In genomic region chr9:25317827-25318505, GRCm38 (mm10) we compare ENCODE assay signal across 8 mouse cellular contexts.
A peak's percentile ranks its signal among the peaks of the same experiment; 100 is the strongest.
DNase-seq lines count a peak whose midpoint lies in the region; ATAC-seq lines count a peak whose summit lies in the region.

No protein-coding gene starts in this region.

- no peaks in the 10 kb centered on the region for H3K9me3 ChIP-seq in heart, embryonic 16.5 days (replicated peaks; ENCODE audit: control insufficient read depth, low read length)
- H3K9me3 ChIP-seq in kidney, embryonic 16.5 days (ENCODE audit: low read length) = no peaks in the 10 kb centered on the region
- no peaks in the 10 kb centered on the region for H3K9me3 ChIP-seq in liver, embryonic 11.5 days (ENCODE audit: control insufficient read depth, low read length)
- no peaks in the 10 kb centered on the region for H3K9me3 ChIP-seq in neural tube, embryonic 13.5 days

- no peaks in the 10 kb centered on the region for H3K36me3 ChIP-seq in heart, embryonic 16.5 days (ENCODE audit: control insufficient read depth, insufficient read depth)
- no peaks in the 10 kb centered on the region for H3K36me3 ChIP-seq in kidney, embryonic 16.5 days (ENCODE audit: insufficient read depth, low read length)
- H3K36me3 ChIP-seq in liver, embryonic 11.5 days (ENCODE audit: control insufficient read depth, insufficient read depth, low read length) = no peaks in the 10 kb centered on the region
- H3K36me3 ChIP-seq in neural tube, embryonic 13.5 days = 0 out of 2 replicates have a peak, but pooled peaks cover 2% of the 10 kb centered on the region

- no peak overlapping the region for H3K27ac ChIP-seq in heart, embryonic 16.5 days (ENCODE audit: low read length)
- no peak overlapping the region for H3K27ac ChIP-seq in kidney, embryonic 16.5 days (ENCODE audit: low read length)
- no peak overlapping the region for H3K27ac ChIP-seq in liver, embryonic 11.5 days (ENCODE audit: low read depth, low read length)
- no peak overlapping the region for H3K27ac ChIP-seq in neural tube, embryonic 13.5 days (replicated peaks)

- peak; percentile 69 for DNase-seq in adrenal gland, adult 2 months
- peak; percentile 23 for DNase-seq in embryo, embryonic 9.5 days (ENCODE audit: extremely low spot score)
- no peak for DNase-seq in liver, embryonic 11.5 days (ENCODE audit: low spot score)
- DNase-seq in spleen, postnatal 36 days (ENCODE audit: low spot score in 2 of 2) = no peak

- WGBS in heart, embryonic 16.5 days = 43% methylated on average over 4 of the region's 4 CpGs
- 56% methylated on average over 4 of the region's 4 CpGs for WGBS in kidney, embryonic 16.5 days
- 68% methylated on average over 4 of the region's 4 CpGs for WGBS in liver, embryonic 11.5 days
- WGBS in neural tube, embryonic 13.5 days = 60% methylated on average over 4 of the region's 4 CpGs

- H3K4me1 ChIP-seq in heart, embryonic 16.5 days (ENCODE audit: control insufficient read depth, insufficient read depth, low read length) = peaks cover 14% of the 10 kb centered on the region
- no peaks in the 10 kb centered on the region for H3K4me1 ChIP-seq in kidney, embryonic 16.5 days (ENCODE audit: insufficient read depth, low read length)
- H3K4me1 ChIP-seq in liver, embryonic 11.5 days (replicated peaks; ENCODE audit: control insufficient read depth, insufficient read depth, low read length) = no peaks in the 10 kb centered on the region
- H3K4me1 ChIP-seq in neural tube, embryonic 13.5 days (replicated peaks) = no peaks in the 10 kb centered on the region

- H3K9ac ChIP-seq in heart, embryonic 16.5 days (ENCODE audit: low read length) = no peak overlapping the region
- H3K9ac ChIP-seq in kidney, embryonic 16.5 days (replicated peaks; ENCODE audit: low read length) = no peak overlapping the region
- H3K9ac ChIP-seq in liver, embryonic 11.5 days (ENCODE audit: low read depth, low read length) = no peak overlapping the region
- no peak overlapping the region for H3K9ac ChIP-seq in neural tube, embryonic 13.5 days

- H3K27me3 ChIP-seq in heart, embryonic 16.5 days (ENCODE audit: control insufficient read depth, insufficient read depth, low read length) = no peaks in the 10 kb centered on the region
- no peaks in the 10 kb centered on the region for H3K27me3 ChIP-seq in kidney, embryonic 16.5 days (ENCODE audit: insufficient read depth, low read length)
- H3K27me3 ChIP-seq in liver, embryonic 11.5 days (replicated peaks; ENCODE audit: control insufficient read depth, insufficient read depth, low read length) = no peaks in the 10 kb centered on the region
- H3K27me3 ChIP-seq in neural tube, embryonic 13.5 days = no peaks in the 10 kb centered on the region

- peak; percentile 62 for ATAC-seq in CD4-positive, CD25-positive, alpha-beta regulatory T cell, adult 4 months
- peak; percentile 70 for ATAC-seq in heart, embryonic 16.5 days (replicated peaks; ENCODE audit: extremely low read depth, insufficient read depth, low FRiP score)
- peak; percentile 76 for ATAC-seq in kidney, embryonic 16.5 days (ENCODE audit: low FRiP score, low TSS enrichment)
- peak; percentile 51 for ATAC-seq in liver, embryonic 11.5 days (replicated peaks; ENCODE audit: low FRiP score)
- ATAC-seq in neural tube, embryonic 13.5 days (ENCODE audit: low read depth) = peak; percentile 83

- no peak overlapping the region for H3K4me3 ChIP-seq in heart, embryonic 16.5 days (ENCODE audit: low read length)
- H3K4me3 ChIP-seq in kidney, embryonic 16.5 days (ENCODE audit: low read length) = no peak overlapping the region
- H3K4me3 ChIP-seq in liver, embryonic 11.5 days (ENCODE audit: low read depth, low read length) = no peak overlapping the region
- H3K4me3 ChIP-seq in neural tube, embryonic 13.5 days = no peak overlapping the region

- no peak overlapping the region for H3K4me2 ChIP-seq in heart, embryonic 16.5 days (ENCODE audit: low read depth, low read length)
- H3K4me2 ChIP-seq in kidney, embryonic 16.5 days (replicated peaks; ENCODE audit: low read depth, low read length) = no peak overlapping the region
- no peak overlapping the region for H3K4me2 ChIP-seq in liver, embryonic 11.5 days
- no peak overlapping the region for H3K4me2 ChIP-seq in neural tube, embryonic 13.5 days

Comparison
In these comparisons a context has a peak if more than half of its experiments do, and no peak if none do; other contexts are left out.
1. DNase-seq: peak in adrenal gland, adult 2 months (single experiment) and embryo, embryonic 9.5 days (single experiment); none in liver, embryonic 11.5 days (single experiment) and spleen, postnatal 36 days (0 of 2).
2. Peak in every context shown above with its lines, with median percentiles within 50 percentile points of each other: ATAC-seq.